8 mouse cellular contexts compared by ENCODE assay signal in the genomic region with DNA sequence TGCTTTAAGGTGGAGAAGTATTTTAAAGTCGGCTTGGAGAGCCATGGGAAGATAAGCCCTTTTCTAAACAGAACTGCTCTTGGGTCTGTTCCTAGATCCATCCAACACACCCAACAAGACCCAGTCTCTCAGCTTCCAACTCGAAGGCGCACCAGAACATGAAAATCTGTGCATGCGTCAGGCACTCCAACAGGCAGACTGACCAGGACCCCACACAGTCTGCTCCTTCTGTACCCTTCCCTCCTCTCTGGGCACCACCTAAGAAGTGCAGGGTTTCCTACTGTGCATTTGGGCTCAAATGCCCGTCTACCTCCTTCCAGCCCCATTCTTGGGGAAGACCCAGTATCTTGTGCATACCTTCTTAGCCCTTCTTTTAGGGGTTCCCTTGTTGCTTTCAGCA. TPM values are rescaled to one million over a fixed set of nuclear protein-coding genes. Genes with fewer than 3 reads are reported as not detected.
DNase-seq lines count a peak whose midpoint lies in the region; ATAC-seq and TF ChIP-seq lines count a peak whose summit lies in the region.

No protein-coding gene starts in this region.

- peak overlapping the region; percentile 82 for H3K9ac ChIP-seq in heart, embryonic 13.5 days
- H3K9ac ChIP-seq in MEL (ENCODE audit: control insufficient read depth, low read depth, low read length, poor library complexity, severe bottlenecking): no peak overlapping the region
- H3K9ac ChIP-seq in forebrain, postnatal 0 days: peak overlapping the region; percentile 71

- peaks cover 47% of the 10 kb centered on the region for H3K79me2 ChIP-seq in MEL (ENCODE audit: control insufficient read depth, insufficient read depth, low read length, poor library complexity)

- H3K4me1 ChIP-seq in heart, embryonic 13.5 days: peaks cover 80% of the 10 kb centered on the region
- H3K4me1 ChIP-seq in MEL (ENCODE audit: control insufficient read depth in 1 of 2, insufficient read depth in 2 of 2, low read length in 2 of 2): peaks cover 0 to 17% of the 10 kb centered on the region in 2 experiments; a peak in 3 of 4 replicates
- H3K4me1 ChIP-seq in forebrain, postnatal 0 days (ENCODE audit: insufficient read depth): peaks cover 56% of the 10 kb centered on the region
- H3K4me1 ChIP-seq in midbrain, embryonic 10.5 days: peaks cover 99% of the 10 kb centered on the region

- no peak for TF ChIP-seq CTCF in MEL (IDR thresholded peaks at IDR 0.05 in 2 of 3, conservative IDR thresholded peaks at IDR 0.05 in 1 of 3; ENCODE audit: control insufficient read depth in 1 of 3, insufficient read depth in 1 of 3, low read depth in 2 of 3, low read length in 3 of 3, poor library complexity in 1 of 3, severe bottlenecking in 1 of 3)
- TF ChIP-seq CTCF in forebrain, postnatal 0 days (IDR thresholded peaks at IDR 0.05; ENCODE audit: low read depth): no peak

- no peak for TF ChIP-seq RAD21 in MEL (IDR thresholded peaks at IDR 0.05; ENCODE audit: low read depth, low read length)

- H3K27me3 ChIP-seq in heart, embryonic 13.5 days (replicated peaks): no peaks in the 10 kb centered on the region
- no peaks in the 10 kb centered on the region for H3K27me3 ChIP-seq in MEL (ENCODE audit: control insufficient read depth in 1 of 2, insufficient read depth in 2 of 2, low read length in 2 of 2)
- no peaks in the 10 kb centered on the region for H3K27me3 ChIP-seq in forebrain, postnatal 0 days (ENCODE audit: insufficient read depth, low read length)
- H3K27me3 ChIP-seq in midbrain, embryonic 10.5 days (ENCODE audit: low read depth, poor library complexity, severe bottlenecking): no peaks in the 10 kb centered on the region

- peak overlapping the region; percentile 87 for H3K4me2 ChIP-seq in heart, embryonic 13.5 days
- H3K4me2 ChIP-seq in forebrain, postnatal 0 days (ENCODE audit: low read depth): peak overlapping the region; percentile 88

- no peak for TF ChIP-seq EP300 in MEL (IDR thresholded peaks at IDR 0.05; ENCODE audit: low read depth in 1 of 2, low read length in 2 of 2)

- no peak for TF ChIP-seq POLR2A in MEL (IDR thresholded peaks at IDR 0.05; ENCODE audit: control insufficient read depth in 1 of 2, insufficient read depth in 1 of 2, low read depth in 1 of 2, low read length in 2 of 2, poor library complexity in 1 of 2)

- H3K9me3 ChIP-seq in heart, embryonic 13.5 days: no peaks in the 10 kb centered on the region
- H3K9me3 ChIP-seq in MEL (replicated peaks; ENCODE audit: insufficient read depth, low read length): no peaks in the 10 kb centered on the region
- H3K9me3 ChIP-seq in forebrain, postnatal 0 days (ENCODE audit: low read length): no peaks in the 10 kb centered on the region
- no peaks in the 10 kb centered on the region for H3K9me3 ChIP-seq in midbrain, embryonic 10.5 days (replicated peaks)

- 37% methylated on average over 5 of the region's 5 CpGs for WGBS in heart, embryonic 13.5 days
- 12% methylated on average over 5 of the region's 5 CpGs for WGBS in forebrain, postnatal 0 days
- WGBS in midbrain, embryonic 10.5 days: 34% methylated on average over 5 of the region's 5 CpGs

- DNase-seq in heart, postnatal 10 days: no peak
- DNase-seq in MEL (ENCODE audit: low read depth, low spot score): peak; percentile 38
- no peak for DNase-seq in forebrain, postnatal 0 days
- no peak for DNase-seq in midbrain, embryonic 10.5 days (ENCODE audit: low spot score)
- no peak for DNase-seq in spleen, postnatal 4 days (ENCODE audit: low spot score in 2 of 2)
- DNase-seq in ovary, adult 18-20 months (ENCODE audit: low spot score): no peak
- DNase-seq in kidney, postnatal 14 days: no peak

- peaks cover 37% of the 10 kb centered on the region for H3K36me3 ChIP-seq in heart, embryonic 13.5 days
- H3K36me3 ChIP-seq in MEL (ENCODE audit: control insufficient read depth in 1 of 2, insufficient read depth in 2 of 2, low read length in 2 of 2): peaks cover 0 to 26% of the 10 kb centered on the region in 2 experiments; a peak in 3 of 4 replicates
- H3K36me3 ChIP-seq in forebrain, postnatal 0 days (ENCODE audit: insufficient read depth): peaks cover 17% of the 10 kb centered on the region
- H3K36me3 ChIP-seq in midbrain, embryonic 10.5 days: peaks cover 45% of the 10 kb centered on the region

- peak overlapping the region; percentile 65; the same call in 1 of the 2 replicates for H3K27ac ChIP-seq in heart, embryonic 13.5 days (replicated peaks)
- no peak overlapping the region for H3K27ac ChIP-seq in MEL (ENCODE audit: control insufficient read depth, low read depth, low read length)
- H3K27ac ChIP-seq in forebrain, postnatal 0 days (ENCODE audit: low read depth, low read length): peak overlapping the region; percentile 86
- H3K27ac ChIP-seq in midbrain, embryonic 10.5 days (replicated peaks): peak overlapping the region; percentile 92

- peak overlapping the region; percentile 59 for H3K4me3 ChIP-seq in heart, embryonic 13.5 days
- H3K4me3 ChIP-seq in MEL (ENCODE audit: control insufficient read depth in 1 of 2, insufficient read depth in 1 of 2, low read depth in 2 of 2, low read length in 2 of 2): no peak overlapping the region
- peak overlapping the region; percentile 46 for H3K4me3 ChIP-seq in forebrain, postnatal 0 days (ENCODE audit: low read depth, low read length)
- H3K4me3 ChIP-seq in midbrain, embryonic 10.5 days: peak overlapping the region; percentile 88

- no peak for ATAC-seq in heart, embryonic 13.5 days (ENCODE audit: extremely low read depth, insufficient number of reproducible peaks, low FRiP score, low TSS enrichment)
- no peak for ATAC-seq in forebrain, postnatal 0 days

- intact Hi-C loops in heart, postnatal 10 days (cut with DNase I): no loop called here

TF ChIP-seq in MEL, 35 proteins besides CTCF, POLR2A, EP300 and RAD21 (continues in another document):
- no peak for TF ChIP-seq SMC3 (IDR thresholded peaks at IDR 0.05; ENCODE audit: low read depth, low read length)
- 0 out of 2 replicates have a peak, but pooled peaks have one; percentile 6 for TF ChIP-seq ZMIZ1 (IDR thresholded peaks at IDR 0.05; ENCODE audit: low read depth, low read length)
- TF ChIP-seq SIN3A (IDR thresholded peaks at IDR 0.05; ENCODE audit: low read length): no peak
- no peak for TF ChIP-seq ZKSCAN1 (IDR thresholded peaks at IDR 0.05; ENCODE audit: low read depth, low read length)
- TF ChIP-seq POLR2AphosphoS5 (IDR thresholded peaks at IDR 0.05; ENCODE audit: borderline replicate concordance, low read depth, low read length): no peak

RNA-seq across cellular contexts. Expression of gene Gm42742, which starts 0.4 kb away (rescaled TPM):
- 13.8 and 25.7 TPM in 2 replicates for polyA plus RNA-seq in heart, embryonic 13.5 days (2015; fragmentation: Nextera tagmentation; extraction: Ambion mirVana)
- 10 to 100 TPM; 19.0 to 27.2 TPM for total RNA-seq in heart, postnatal 10 days (2021)
- 13.8 and 20.5 TPM in 2 replicates for total RNA-seq in MEL (2012; rRNA removed)
- polyA plus RNA-seq in MEL (2012; ENCODE audit: insufficient read depth in 1 of 2, insufficient read length in 2 of 2, low read depth in 1 of 2, low replicate concordance in 2 of 2, missing spikeins in 1 of 2): 10 to 100 TPM in 1 of 2 experiments, not detected in 1; 27.2 TPM
- total RNA-seq in forebrain, postnatal 0 days (2014; rRNA removed): 49.1 and 53.6 TPM in 2 replicates
- 36.7 and 42.2 TPM in 2 replicates for polyA plus RNA-seq in forebrain, postnatal 0 days (2015; fragmentation: Nextera tagmentation; extraction: Ambion mirVana)
- polyA plus RNA-seq in midbrain, embryonic 10.5 days (2016; fragmentation: Nextera tagmentation; extraction: Ambion mirVana): 46.2 and 55.1 TPM in 2 replicates

RNA-seq across cellular contexts. Expression of gene Prrt2, which starts 0.5 kb away (rescaled TPM):
- polyA plus RNA-seq in heart, embryonic 13.5 days (2015; fragmentation: Nextera tagmentation; extraction: Ambion mirVana): 1.6 TPM in 2 replicates
- total RNA-seq in heart, postnatal 10 days (2021): 1 to 10 TPM; 1.0 to 2.3 TPM
- 0.12 and 0.13 TPM in 2 replicates for total RNA-seq in MEL (2012; rRNA removed)
- polyA plus RNA-seq in MEL (2012; ENCODE audit: insufficient read depth in 1 of 2, insufficient read length in 2 of 2, low read depth in 1 of 2, low replicate concordance in 2 of 2, missing spikeins in 1 of 2): 1 to 10 TPM in 1 of 2 experiments, not detected in 1; 1.4 TPM
- total RNA-seq in forebrain, postnatal 0 days (2014; rRNA removed): 68.2 and 77.8 TPM in 2 replicates
- 84.1 and 84.3 TPM in 2 replicates for polyA plus RNA-seq in forebrain, postnatal 0 days (2015; fragmentation: Nextera tagmentation; extraction: Ambion mirVana)
- 2.9 and 4.4 TPM in 2 replicates for polyA plus RNA-seq in midbrain, embryonic 10.5 days (2016; fragmentation: Nextera tagmentation; extraction: Ambion mirVana)

RNA-seq across cellular contexts. Expression of gene Pagr1a, which starts 3.3 kb away (rescaled TPM):
- polyA plus RNA-seq in heart, embryonic 13.5 days (2015; fragmentation: Nextera tagmentation; extraction: Ambion mirVana): 55.6 and 76.2 TPM in 2 replicates
- total RNA-seq in heart, postnatal 10 days (2021): 10 to 100 TPM in 1 of 2 experiments, 1 to 10 TPM in 1; 6.4 to 19.6 TPM
- total RNA-seq in MEL (2012; rRNA removed): 55.4 and 60.2 TPM in 2 replicates
- polyA plus RNA-seq in MEL (2012; ENCODE audit: insufficient read depth in 1 of 2, insufficient read length in 2 of 2, low read depth in 1 of 2, low replicate concordance in 2 of 2, missing spikeins in 1 of 2): 10 to 100 TPM in 1 of 2 experiments, not detected in 1; 85.9 TPM
- 19.2 and 21.9 TPM in 2 replicates for total RNA-seq in forebrain, postnatal 0 days (2014; rRNA removed)
- polyA plus RNA-seq in forebrain, postnatal 0 days (2015; fragmentation: Nextera tagmentation; extraction: Ambion mirVana): 18.1 and 31.6 TPM in 2 replicates
- 103 and 104 TPM in 2 replicates for polyA plus RNA-seq in midbrain, embryonic 10.5 days (2016; fragmentation: Nextera tagmentation; extraction: Ambion mirVana)

RNA-seq across cellular contexts. Expression of gene Pagr1b, which starts 4.2 kb away (rescaled TPM):
- polyA plus RNA-seq in heart, embryonic 13.5 days (2015; fragmentation: Nextera tagmentation; extraction: Ambion mirVana): 0.38 and 0.44 TPM in 2 replicates
- total RNA-seq in heart, postnatal 10 days (2021): not detected
- 0.39 TPM in 1 of 2 replicates, not detected in the other for total RNA-seq in MEL (2012; rRNA removed)
- 1 to 10 TPM in 1 of 2 experiments, not detected in 1; 4.5 TPM for polyA plus RNA-seq in MEL (2012; ENCODE audit: insufficient read depth in 1 of 2, insufficient read length in 2 of 2, low read depth in 1 of 2, low replicate concordance in 2 of 2, missing spikeins in 1 of 2)
- total RNA-seq in forebrain, postnatal 0 days (2014; rRNA removed): 3.8 TPM in 1 of 2 replicates, not detected in the other
- polyA plus RNA-seq in forebrain, postnatal 0 days (2015; fragmentation: Nextera tagmentation; extraction: Ambion mirVana): 1.0 TPM in 1 of 2 replicates, not detected in the other
- 0.19 and 0.25 TPM in 2 replicates for polyA plus RNA-seq in midbrain, embryonic 10.5 days (2016; fragmentation: Nextera tagmentation; extraction: Ambion mirVana)

RNA-seq across cellular contexts. Expression of gene Mvp, which starts 6.1 kb away (rescaled TPM):
- polyA plus RNA-seq in heart, embryonic 13.5 days (2015; fragmentation: Nextera tagmentation; extraction: Ambion mirVana): 11.2 and 11.9 TPM in 2 replicates
- 10 to 100 TPM; 45.3 to 50.1 TPM for total RNA-seq in heart, postnatal 10 days (2021)
- total RNA-seq in MEL (2012; rRNA removed): 19.4 and 19.8 TPM in 2 replicates
- polyA plus RNA-seq in MEL (2012; ENCODE audit: insufficient read depth in 1 of 2, insufficient read length in 2 of 2, low read depth in 1 of 2, low replicate concordance in 2 of 2, missing spikeins in 1 of 2): 10 to 100 TPM in 1 of 2 experiments, not detected in 1; 20.6 TPM
- 4.8 and 6.9 TPM in 2 replicates for total RNA-seq in forebrain, postnatal 0 days (2014; rRNA removed)
- polyA plus RNA-seq in forebrain, postnatal 0 days (2015; fragmentation: Nextera tagmentation; extraction: Ambion mirVana): 3.3 and 3.4 TPM in 2 replicates
- polyA plus RNA-seq in midbrain, embryonic 10.5 days (2016; fragmentation: Nextera tagmentation; extraction: Ambion mirVana): 3.0 and 5.2 TPM in 2 replicates

Comparison
In these comparisons a context has a peak if more than half of its experiments do, and no peak if none do; other contexts are left out.
1. H3K4me3 ChIP-seq: peak in heart, embryonic 13.5 days (single experiment), forebrain, postnatal 0 days (single experiment) and midbrain, embryonic 10.5 days (single experiment); none in MEL (0 of 2).
2. RNA of gene Prrt2, which starts 0.5 kb away (polyA plus RNA-seq): 84.1 to 84.3 TPM in forebrain, postnatal 0 days; 2.9 to 4.4 TPM in midbrain, embryonic 10.5 days, 1.6 TPM in heart, embryonic 13.5 days and 1.4 TPM in MEL; every median in the first group is over 10 times any median in the second.